Mouse (Mus musculus): ENCODE results near the gene Plppr1. TPM values are rescaled to one million over a fixed set of nuclear protein-coding genes. Genes with fewer than 3 reads are reported as not detected.

Plppr1 gene
- total RNA-seq, 2 experiments from 2014 or later: not detected

GRCm38 (mm10) chr4:49386873-49387272 is 327.8 kb downstream of the Plppr1 start:
- TF ChIP-seq CTCF (IDR thresholded peaks at IDR 0.05): no peak
- no peak overlapping the region for H3K4me3 ChIP-seq
- intact Hi-C loops (cut with DNase I): no loop called here
- no peak overlapping the region for H3K27ac ChIP-seq
- DNase-seq: no peak

All from gastrocnemius, adult 2 months (tissue).